Mouse (Mus musculus) intestine, embryonic 15.5 days (tissue): ENCODE measurements around the gene Pkd1. TPM values are rescaled to one million over a fixed set of nuclear protein-coding genes. Genes with fewer than 3 reads are reported as not detected.

Experiments used
- ATAC-seq: fragments of 200-750 bp; cut with Nextera tagmentation; 2 replicates; pipeline ENCODE4 v1.8.0; 2017; ENCODE audit warnings: moderate TSS enrichment, moderate library complexity
- H3K27ac ChIP-seq: fragments of 300-500 bp; sonication (generic); 2 replicates; pipeline ENCODE4 v1.5.1; 2015; ENCODE audit warnings: mild to moderate bottlenecking, inconsistent platforms
- H3K27me3 ChIP-seq: fragments of 300-500 bp; sonication (generic); replicated peaks from 2 replicates; pipeline ENCODE4 v1.6.1; 2015; ENCODE audit warnings: inconsistent platforms
- H3K36me3 ChIP-seq: fragments of 300-500 bp; sonication (generic); 2 replicates; pipeline ENCODE4 v1.6.1; 2015; ENCODE audit warnings: inconsistent platforms
- H3K4me1 ChIP-seq: fragments of 300-500 bp; sonication (generic); replicated peaks from 2 replicates; pipeline ENCODE4 v1.6.1; 2015; ENCODE audit warnings: inconsistent platforms
- H3K4me2 ChIP-seq: fragments of 300-500 bp; sonication (generic); replicated peaks from 2 replicates; pipeline ENCODE4 v1.6.1; 2015; ENCODE audit warnings: mild to moderate bottlenecking, inconsistent platforms
- H3K4me3 ChIP-seq: fragments of 300-500 bp; sonication (generic); replicated peaks from 2 replicates; pipeline ENCODE4 v1.5.1; 2015; ENCODE audit warnings: inconsistent platforms
- H3K9ac ChIP-seq: fragments of 300-500 bp; sonication (generic); 2 replicates; pipeline ENCODE4 v1.6.1; 2015; ENCODE audit warnings: inconsistent platforms
- H3K9me3 ChIP-seq: fragments of 300-500 bp; sonication (generic); 2 replicates; pipeline ENCODE4 v1.6.1; 2016; ENCODE audit warnings: inconsistent platforms
- WGBS: fragments of 180-500 bp; shearing (Covaris S2); methylation state at CpG from one replicate; pipeline ENCODE4 v1.1.7; 2015; 5-methylcytosine and 5-hydroxymethylcytosine counted together
- polyA plus RNA-seq: library from polyadenylated mRNA; unstranded; fragments of >200 nt; fragmentation: Nextera tagmentation; extraction: Ambion mirVana; gene quantifications from 2 replicates; pipeline ENCODE4 v1.2.1, GENCODE M21; 2015

The Pkd1 gene
- polyA plus RNA-seq, 1 experiment from 2014 or later: 16.9 TPM

GRCm38 (mm10) chr17:24537536-24537935 lies 12.1 kb upstream of the Pkd1 start:
- H3K36me3 ChIP-seq: no peaks in the 10 kb centered on the region
- H3K9me3 ChIP-seq: no peaks in the 10 kb centered on the region
- H3K27me3 ChIP-seq: no peaks in the 10 kb centered on the region
- ATAC-seq: no peak
- H3K4me1 ChIP-seq: peaks cover 10% of the 10 kb centered on the region
- no peak overlapping the region for H3K4me3 ChIP-seq
- no peak overlapping the region for H3K4me2 ChIP-seq
- WGBS: 41% methylated on average over 3 of the region's 3 CpGs
- H3K27ac ChIP-seq: no peak overlapping the region
- no peak overlapping the region for H3K9ac ChIP-seq

- H3K4me1 ChIP-seq: no peaks in the 10 kb centered on the region
- 69% methylated on average over 8 of the region's 8 CpGs for WGBS
- no peak overlapping the region for H3K9ac ChIP-seq
- H3K36me3 ChIP-seq: no peaks in the 10 kb centered on the region
- no peaks in the 10 kb centered on the region for H3K27me3 ChIP-seq
- H3K4me3 ChIP-seq: no peak overlapping the region
- no peak overlapping the region for H3K4me2 ChIP-seq
- no peak for ATAC-seq
- H3K27ac ChIP-seq: no peak overlapping the region
- no peaks in the 10 kb centered on the region for H3K9me3 ChIP-seq
Measured at GRCm38 (mm10) chr17:24538950-24539349, 10.7 kb upstream of the Pkd1 start.

GRCm38 (mm10) chr17:24540375-24540774 lies 9.3 kb upstream of the Pkd1 start:
- no peak overlapping the region for H3K4me3 ChIP-seq
- no peaks in the 10 kb centered on the region for H3K4me1 ChIP-seq
- H3K27me3 ChIP-seq: no peaks in the 10 kb centered on the region
- H3K36me3 ChIP-seq: no peaks in the 10 kb centered on the region
- H3K9ac ChIP-seq: no peak overlapping the region
- no peak overlapping the region for H3K27ac ChIP-seq
- 9% methylated on average over 3 of the region's 3 CpGs for WGBS
- no peaks in the 10 kb centered on the region for H3K9me3 ChIP-seq
- no peak overlapping the region for H3K4me2 ChIP-seq
- ATAC-seq: 0 out of 2 replicates have a peak, but pooled peaks have one; percentile 49

- no peak overlapping the region for H3K4me3 ChIP-seq
- H3K27me3 ChIP-seq: no peaks in the 10 kb centered on the region
- no peak for ATAC-seq
- 0 out of 2 replicates have a peak overlapping the region, but pooled peaks have one; percentile 23 for H3K9ac ChIP-seq
- no peak overlapping the region for H3K27ac ChIP-seq
- peak overlapping the region; percentile 43 for H3K4me2 ChIP-seq
- no peaks in the 10 kb centered on the region for H3K9me3 ChIP-seq
- WGBS: 20% methylated on average over 12 of the region's 12 CpGs
- no peaks in the 10 kb centered on the region for H3K36me3 ChIP-seq
- peaks cover 2% of the 10 kb centered on the region for H3K4me1 ChIP-seq
Measured at GRCm38 (mm10) chr17:24544613-24545012, 5.0 kb upstream of the Pkd1 start.

GRCm38 (mm10) chr17:24545247-24545646 lies 4.4 kb upstream of the Pkd1 start:
- H3K4me1 ChIP-seq: peaks cover 2% of the 10 kb centered on the region
- WGBS: 92% methylated on average over 2 of the region's 2 CpGs
- no peak overlapping the region for H3K9ac ChIP-seq
- no peak for ATAC-seq
- H3K36me3 ChIP-seq: no peaks in the 10 kb centered on the region
- H3K27ac ChIP-seq: no peak overlapping the region
- H3K4me3 ChIP-seq: no peak overlapping the region
- no peaks in the 10 kb centered on the region for H3K9me3 ChIP-seq
- no peaks in the 10 kb centered on the region for H3K27me3 ChIP-seq
- no peak overlapping the region for H3K4me2 ChIP-seq

- no peaks in the 10 kb centered on the region for H3K27me3 ChIP-seq
- H3K9ac ChIP-seq: no peak overlapping the region
- no peak overlapping the region for H3K4me3 ChIP-seq
- no peak overlapping the region for H3K4me2 ChIP-seq
- no peaks in the 10 kb centered on the region for H3K9me3 ChIP-seq
- WGBS: 58% methylated on average over 3 of the region's 3 CpGs
- no peaks in the 10 kb centered on the region for H3K36me3 ChIP-seq
- no peak overlapping the region for H3K27ac ChIP-seq
- peaks cover 10% of the 10 kb centered on the region for H3K4me1 ChIP-seq
- no peak for ATAC-seq
Measured at GRCm38 (mm10) chr17:24546234-24546633, 3.4 kb upstream of the Pkd1 start.

GRCm38 (mm10) chr17:24548435-24548834 lies 1.2 kb upstream of the Pkd1 start:
- peaks cover 19% of the 10 kb centered on the region for H3K4me1 ChIP-seq
- 30% methylated on average over 9 of the region's 9 CpGs for WGBS
- H3K27ac ChIP-seq: peak overlapping the region; percentile 11; the same call in 1 of the 2 replicates
- H3K36me3 ChIP-seq: no peaks in the 10 kb centered on the region
- no peaks in the 10 kb centered on the region for H3K27me3 ChIP-seq
- H3K9me3 ChIP-seq: no peaks in the 10 kb centered on the region
- ATAC-seq: no peak
- peak overlapping the region; percentile 83 for H3K4me2 ChIP-seq
- H3K4me3 ChIP-seq: peak overlapping the region; percentile 95
- no peak overlapping the region for H3K9ac ChIP-seq

- peak; percentile 37 for ATAC-seq
- Histone ChIP-seq H3K4me2 (peak overlapping the region; percentile 83), H3K4me3 (peak overlapping the region; percentile 95), H3K4me1 (peaks cover 19% of the 10 kb centered on the region), H3K27me3 (no peaks in the 10 kb centered on the region), H3K9ac (peak overlapping the region; percentile 36), H3K27ac (peak overlapping the region; percentile 77), H3K9me3 (no peaks in the 10 kb centered on the region), H3K36me3 (no peaks in the 10 kb centered on the region)
- WGBS: 1% methylated on average over 23 of the region's 23 CpGs
Measured at GRCm38 (mm10) chr17:24548921-24549617, 565 bp upstream of the Pkd1 start.

GRCm38 (mm10) chr17:24550416-24551049 lies 899 bp downstream of the Pkd1 start:
- H3K4me1 ChIP-seq: peaks cover 19% of the 10 kb centered on the region
- ATAC-seq: peak; percentile 68
- no peaks in the 10 kb centered on the region for H3K27me3 ChIP-seq
- H3K9me3 ChIP-seq: no peaks in the 10 kb centered on the region
- peak overlapping the region; percentile 83 for H3K4me2 ChIP-seq
- under 1% methylated on average over 44 of the region's 44 CpGs for WGBS
- H3K27ac ChIP-seq: peak overlapping the region; percentile 98
- peak overlapping the region; percentile 97 for H3K9ac ChIP-seq
- H3K36me3 ChIP-seq: no peaks in the 10 kb centered on the region
- peak overlapping the region; percentile 95 for H3K4me3 ChIP-seq

GRCm38 (mm10) chr17:24551050-24551444 lies 1.4 kb downstream of the Pkd1 start:
- Histone ChIP-seq H3K27me3 (no peaks in the 10 kb centered on the region), H3K36me3 (no peaks in the 10 kb centered on the region), H3K9me3 (no peaks in the 10 kb centered on the region), H3K4me3 (peak overlapping the region; percentile 95), H3K4me1 (peaks cover 17% of the 10 kb centered on the region), H3K27ac (no peak overlapping the region), H3K9ac (peak overlapping the region; percentile 97), H3K4me2 (peak overlapping the region; percentile 83)
- ATAC-seq: no peak
- WGBS: 57% methylated on average over 3 of the region's 3 CpGs

GRCm38 (mm10) chr17:24557091-24557490 lies 7.5 kb downstream of the Pkd1 start:
- no peak for ATAC-seq
- WGBS: 66% methylated on average over 7 of the region's 7 CpGs

GRCm38 (mm10) chr17:24558600-24559099 lies 9.0 kb downstream of the Pkd1 start:
- WGBS: 40% methylated on average over 4 of the region's 4 CpGs
- H3K4me2 ChIP-seq: peak overlapping the region; percentile 33; the same call in 1 of the 2 replicates
- no peaks in the 10 kb centered on the region for H3K9me3 ChIP-seq
- H3K36me3 ChIP-seq: no peaks in the 10 kb centered on the region
- H3K9ac ChIP-seq: 0 out of 2 replicates have a peak overlapping the region, but pooled peaks have one; percentile 12
- H3K27me3 ChIP-seq: no peaks in the 10 kb centered on the region
- peaks cover 24% of the 10 kb centered on the region for H3K4me1 ChIP-seq
- ATAC-seq: peak; percentile 67
- H3K27ac ChIP-seq: peak overlapping the region; percentile 85
- H3K4me3 ChIP-seq: no peak overlapping the region

More at GRCm38 (mm10) chr17:24557091-24557490, 7.5 kb downstream of the Pkd1 start:
- peaks cover 26% of the 10 kb centered on the region for H3K4me1 ChIP-seq
- no peaks in the 10 kb centered on the region for H3K36me3 ChIP-seq
- H3K4me3 ChIP-seq: no peak overlapping the region
- H3K27ac ChIP-seq: no peak overlapping the region; the same call in 1 of the 2 replicates
- H3K27me3 ChIP-seq: no peaks in the 10 kb centered on the region
- no peaks in the 10 kb centered on the region for H3K9me3 ChIP-seq
- no peak overlapping the region for H3K4me2 ChIP-seq
- H3K9ac ChIP-seq: no peak overlapping the region
